Mouse (Mus musculus): ENCODE measurements at regions not wholly inside any gene's neighbourhood (a gene's known extent, or its start where the extent isn't known, plus 50 kb on each side); places are given as distances from the start of the nearest gene placed in this dataset.

DNA sequence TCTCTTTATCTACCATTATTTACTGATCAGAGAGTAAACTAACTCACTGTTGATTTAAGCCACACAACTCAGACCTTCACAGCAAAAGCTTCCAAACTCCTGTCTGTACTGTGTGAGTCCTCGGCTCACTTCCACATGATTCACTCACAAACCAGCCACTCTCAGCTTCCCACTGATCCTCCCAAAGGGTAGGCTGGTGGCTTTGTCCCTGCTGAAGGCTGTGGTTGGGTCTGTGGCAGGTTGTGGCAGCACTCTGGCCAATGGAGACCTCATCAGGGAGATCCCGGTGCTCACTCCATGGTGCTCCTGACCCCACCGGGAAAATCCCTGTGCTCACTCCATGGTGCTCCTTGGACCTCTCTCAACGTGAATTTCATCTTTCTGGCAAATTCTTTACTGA, 170.1 kb downstream of the Gas1 start:
- no peak for DNase-seq (ENCODE audit: low read depth)

DNA sequence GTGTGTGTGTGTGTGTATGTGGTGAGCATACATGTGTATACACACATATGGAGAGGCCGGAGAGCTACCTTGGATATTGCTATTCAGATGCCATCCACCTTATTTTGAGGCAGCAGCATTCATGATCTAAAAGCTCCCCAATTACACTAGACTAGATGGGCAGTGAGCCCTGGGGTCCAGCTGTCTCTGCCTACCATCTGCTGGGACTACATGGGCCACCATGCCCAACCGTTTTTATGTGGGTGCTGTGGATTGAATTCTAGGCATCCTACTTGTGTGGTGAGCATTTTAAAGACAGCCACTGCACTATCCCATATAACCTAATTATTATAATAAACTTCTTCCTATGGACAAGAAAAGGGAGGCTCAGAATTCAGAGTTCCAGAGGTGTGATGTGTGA, 172.6 kb downstream of the Gas1 start:
- DNase-seq (ENCODE audit: low read depth), result no peak

DNA sequence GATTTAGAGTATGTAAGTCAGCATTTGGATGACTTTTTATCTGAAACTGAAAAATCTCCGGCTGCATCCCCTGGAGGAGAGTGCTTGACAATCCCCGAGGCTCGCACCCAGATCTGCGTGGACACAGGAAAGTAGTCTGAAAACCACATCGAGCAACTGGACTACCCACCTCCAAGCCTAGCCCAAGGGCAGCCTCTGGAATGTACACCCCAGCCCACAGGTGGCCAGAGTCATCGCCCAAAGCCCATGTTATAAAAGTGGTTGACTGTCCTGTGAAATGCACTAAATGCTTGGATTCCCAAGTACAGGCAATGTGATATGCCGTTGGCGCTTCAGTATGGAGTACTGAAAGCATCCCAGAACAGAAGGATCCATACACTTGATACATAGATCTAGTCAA, 175.1 kb downstream of the Gas1 start:
- no peak for DNase-seq (ENCODE audit: low read depth)

DNA sequence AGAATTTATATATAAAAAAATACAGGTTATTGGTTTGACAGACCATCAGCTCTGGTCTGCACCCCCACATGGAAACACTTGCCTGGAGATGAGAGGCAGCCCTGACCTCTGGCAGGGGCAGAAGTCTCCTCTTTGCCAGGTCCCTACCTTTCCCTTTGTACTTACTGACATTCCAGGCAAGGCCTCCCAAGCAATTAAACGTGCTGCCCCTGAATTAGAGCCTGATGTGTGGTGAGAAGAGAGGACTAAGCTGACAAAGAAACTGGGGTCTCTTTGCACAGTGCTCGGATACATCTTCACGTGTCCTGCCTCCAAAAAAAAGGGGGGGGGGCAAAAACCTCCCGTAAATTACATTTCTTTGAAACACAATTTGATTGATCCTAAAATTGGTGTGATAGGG, 175.5 kb downstream of the Gas1 start:
- DNase-seq (ENCODE audit: low read depth), result no peak

- no peak for DNase-seq (ENCODE audit: low read depth)
Observed at GRCm38 (mm10) chr13:60000618-60001347, 176.4 kb downstream of the Gas1 start.

DNA sequence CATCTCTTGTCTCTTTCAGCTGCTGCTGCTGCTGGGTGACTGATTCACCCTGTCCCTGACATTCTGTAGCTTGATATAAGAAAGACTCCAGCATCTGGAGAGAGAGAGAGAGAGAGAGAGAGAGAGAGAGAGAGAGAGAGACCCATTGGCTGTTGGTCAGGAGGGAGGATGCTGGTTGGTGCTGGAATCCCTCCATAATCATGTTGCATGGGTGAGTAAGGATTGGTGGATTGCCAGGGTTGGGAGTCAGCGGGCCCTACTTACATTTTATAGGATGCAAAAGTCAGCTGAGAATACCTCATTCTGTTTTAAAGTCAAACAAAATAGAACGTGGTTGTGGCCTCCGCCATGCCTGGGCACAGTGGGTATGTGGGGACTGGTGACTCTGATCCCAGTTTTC, 174.5 kb upstream of the Tut7 start:
- DNase-seq (ENCODE audit: low read depth), result no peak

DNA sequence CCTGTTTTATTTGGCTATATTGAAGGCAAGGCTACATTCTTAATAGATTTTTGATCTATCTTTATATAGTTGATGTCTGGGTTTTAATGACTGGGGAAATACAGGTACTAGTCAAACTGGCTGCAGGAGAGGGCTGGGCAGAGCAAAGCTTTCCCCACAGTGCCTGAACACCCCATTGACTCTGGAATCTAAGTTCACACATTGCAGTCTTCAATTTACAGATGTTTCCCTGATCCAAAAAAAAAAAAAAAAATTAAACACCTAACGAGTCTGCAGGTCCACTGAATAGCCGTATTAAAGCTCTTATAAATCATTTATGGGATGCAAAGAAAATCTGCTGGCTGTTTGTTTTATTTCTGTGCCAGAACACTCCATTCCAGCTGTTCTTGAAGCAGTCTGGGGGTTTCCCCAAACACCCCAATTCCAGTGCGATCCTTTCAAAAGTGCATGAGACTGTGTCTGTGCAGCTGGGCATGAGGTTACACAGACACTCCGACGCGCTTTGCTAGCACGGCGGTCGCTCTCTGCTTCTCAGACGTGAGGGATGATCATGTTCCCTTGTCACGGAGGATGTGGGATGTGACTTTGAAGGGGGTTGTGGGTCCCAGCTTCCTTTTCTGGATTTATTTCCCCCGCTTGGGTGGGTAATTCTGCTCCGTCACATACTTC, 173.3 kb upstream of the Tut7 start:
- DNase-seq (ENCODE audit: low read depth), result no peak

DNA sequence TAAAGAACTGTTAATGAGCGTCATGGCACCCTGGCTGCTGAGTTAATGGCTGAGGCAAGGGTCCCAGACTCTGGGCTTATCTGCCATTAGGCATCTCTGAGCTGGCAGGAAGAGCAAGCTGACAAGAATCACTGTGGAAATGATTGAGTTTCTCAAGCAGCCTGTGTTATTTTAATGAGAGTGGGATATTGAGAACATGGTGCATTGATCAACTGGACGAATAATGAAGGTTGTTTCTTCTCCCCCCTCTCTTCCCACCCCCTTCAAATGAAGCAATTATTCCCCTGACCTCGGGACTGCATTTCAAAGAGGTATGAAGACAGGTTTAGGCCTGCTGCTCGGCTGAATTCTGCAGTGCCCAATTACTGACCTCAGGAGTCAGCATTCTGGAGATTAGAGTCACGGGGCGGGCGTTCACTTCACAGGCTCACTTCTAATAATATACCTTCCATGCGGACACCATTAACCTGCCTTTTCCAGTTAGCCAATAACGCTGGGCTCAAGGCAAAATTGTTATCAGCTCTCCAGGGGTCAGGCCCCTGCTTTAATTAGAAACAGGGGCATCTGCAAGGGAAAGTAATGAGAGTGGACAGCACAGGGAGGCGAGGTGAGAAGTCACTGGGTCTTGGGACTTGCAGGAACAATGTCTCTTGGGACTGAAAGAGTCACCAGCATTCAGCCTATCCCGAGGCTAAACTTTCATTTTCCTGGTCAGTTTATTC, 170.0 kb upstream of the Tut7 start:
- no peak for DNase-seq (ENCODE audit: low read depth)

GRCm38 (mm10) chr13:59992346-59992745, 169.4 kb upstream of the Tut7 start:
- DNase-seq (ENCODE audit: low read depth), result no peak

GRCm38 (mm10) chr13:59990402-59991280, 167.7 kb upstream of the Tut7 start:
- no peak for DNase-seq (ENCODE audit: low read depth)

GRCm38 (mm10) chr13:59988393-59988965, 165.5 kb upstream of the Tut7 start:
- DNase-seq (ENCODE audit: low read depth), result no peak

DNA sequence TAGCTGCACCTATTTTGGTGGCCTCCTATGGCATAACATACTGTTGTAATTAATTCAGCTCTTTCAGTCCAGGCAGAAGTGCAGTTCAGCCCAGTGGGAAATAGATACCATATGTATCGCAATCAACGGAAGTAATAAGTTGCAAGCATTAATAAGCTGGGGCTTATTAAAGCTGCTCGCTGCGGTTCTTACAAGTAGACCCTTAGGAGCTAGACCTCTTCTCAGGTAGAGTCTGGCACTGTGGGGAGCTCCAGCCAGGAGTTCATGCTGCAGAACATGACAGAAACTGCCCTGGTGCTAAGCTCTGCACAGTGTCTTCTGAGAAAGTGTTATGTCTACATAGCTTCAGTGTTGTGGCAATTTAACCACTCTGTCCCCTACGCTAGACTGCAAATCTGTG, 153.5 kb upstream of the Tut7 start:
- no peak for DNase-seq (ENCODE audit: low read depth)

DNA sequence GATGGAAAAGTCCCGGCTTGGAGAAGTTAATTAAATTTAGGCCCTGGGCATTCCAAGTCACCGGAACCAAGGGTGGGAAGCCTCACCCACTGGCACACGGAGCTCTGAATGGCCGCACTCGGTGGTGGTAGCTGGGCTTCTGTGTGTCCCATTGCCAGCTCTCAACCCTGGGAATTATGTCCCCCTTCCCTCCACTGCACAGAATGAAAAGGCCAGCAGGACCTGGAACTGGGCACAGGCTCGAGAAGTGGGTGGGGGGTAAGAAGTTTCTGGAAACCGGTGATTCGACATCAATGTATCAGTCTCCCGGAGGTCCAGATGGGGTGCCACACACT, 149.1 kb upstream of the Tut7 start:
- no peak for DNase-seq (ENCODE audit: low read depth)

GRCm38 (mm10) chr13:59971231-59972092, 148.5 kb upstream of the Tut7 start:
- no peak for DNase-seq (ENCODE audit: low read depth)

DNA sequence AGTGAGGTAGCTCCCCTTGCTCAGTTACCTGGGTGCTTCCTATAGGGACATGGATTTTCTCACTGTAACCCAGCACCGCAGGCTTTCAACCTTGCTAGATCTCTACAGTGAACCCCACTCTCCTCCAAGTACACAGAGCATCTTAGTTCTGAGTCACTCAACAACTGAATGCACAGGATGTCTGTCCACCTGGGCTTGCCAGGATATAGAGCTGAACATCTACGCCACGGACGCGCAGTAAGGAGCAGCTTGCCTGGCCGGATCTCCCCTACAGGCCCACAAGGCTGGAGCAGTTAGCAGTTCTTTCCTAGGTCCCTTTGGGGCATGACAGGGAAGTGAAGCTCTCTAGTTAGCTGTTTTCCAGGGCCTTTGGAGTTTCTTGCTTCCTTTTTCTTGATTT, 147.5 kb upstream of the Tut7 start:
- no peak for DNase-seq (ENCODE audit: low read depth)

GRCm38 (mm10) chr13:59969484-59969883, 146.5 kb upstream of the Tut7 start:
- no peak for DNase-seq (ENCODE audit: low read depth)

- DNase-seq (ENCODE audit: low read depth), result no peak
Observed at GRCm38 (mm10) chr13:59968584-59969240, 145.8 kb upstream of the Tut7 start.

- DNase-seq (ENCODE audit: low read depth), result no peak
Observed at GRCm38 (mm10) chr13:59966535-59967255, 143.7 kb upstream of the Tut7 start.

DNA sequence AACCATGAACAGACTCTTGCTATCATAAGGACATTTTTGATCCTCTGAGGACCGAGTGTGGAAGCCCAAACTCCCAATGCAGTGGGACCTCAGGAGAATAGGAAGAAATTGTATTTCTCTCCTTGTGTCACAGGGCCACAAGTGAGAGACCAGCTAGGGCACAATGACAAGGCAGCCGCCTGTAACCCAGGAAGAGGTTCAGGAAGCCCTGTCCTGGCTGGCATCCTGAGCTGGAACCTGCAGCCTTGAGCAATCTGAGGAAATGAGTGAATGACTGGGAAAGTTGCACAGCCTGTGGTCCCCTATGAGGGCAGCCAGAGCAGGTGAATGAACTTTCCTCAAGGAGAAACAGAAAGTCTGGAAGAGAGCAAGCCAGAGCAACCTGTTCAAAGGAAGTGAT, 142.0 kb upstream of the Tut7 start:
- no peak for DNase-seq (ENCODE audit: low read depth)

Data from induced T-regulatory cell, adult 2 months (primary cell).